Mouse (Mus musculus) heart, adult 2 months (tissue): ENCODE data around the gene Zfp423.

Source experiments
- CTCF ChIP-seq: fragments of 200-600 bp; IDR thresholded peaks from 2 replicates; pipeline ENCODE4 v1.8.1; 2022; ENCODE audit warnings: antibody characterized with exemption, mild to moderate bottlenecking, moderate library complexity
- POLR2A ChIP-seq: fragments of 200-500 bp; IDR thresholded peaks from 2 replicates; pipeline ENCODE4 v1.6.1; 2011; ENCODE audit warnings: mild to moderate bottlenecking, low read depth, low read length, control low read depth; ENCODE audit not compliant: insufficient read depth

DNA sequence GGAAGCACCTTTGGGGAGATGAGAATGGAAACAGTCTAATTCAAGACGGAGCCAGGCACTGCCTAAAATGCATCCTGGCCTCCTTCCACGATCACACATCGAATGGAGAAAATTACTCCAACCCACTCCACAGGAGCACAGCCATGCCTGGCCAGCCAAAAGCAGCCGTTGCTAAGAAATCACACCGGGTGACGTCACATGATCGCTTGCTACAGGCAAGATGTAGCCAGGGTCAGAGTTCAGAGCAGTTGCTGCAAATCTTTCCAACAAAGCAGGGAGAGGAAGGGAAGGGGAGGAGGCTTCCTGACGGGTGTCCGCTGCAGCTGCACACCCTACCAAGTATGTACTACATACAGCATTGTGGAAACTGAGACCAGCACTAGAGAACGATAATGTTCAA lies 83.9 kb downstream of the Zfp423 start:
- no peak for TF ChIP-seq CTCF
- no peak for TF ChIP-seq POLR2A
